Mouse (Mus musculus) adrenal gland, postnatal 0 days (tissue): ENCODE measurements around the gene Dpysl4. TPM values are rescaled to one million over a fixed set of nuclear protein-coding genes. Genes with fewer than 3 reads are reported as not detected.

Experiments used
- polyA plus RNA-seq: library from polyadenylated mRNA; unstranded; fragments of >200 nt; fragmentation: Nextera tagmentation; extraction: Ambion mirVana; gene quantifications from 2 replicates; pipeline ENCODE4 v1.2.1, GENCODE M21; 2015

The Dpysl4 gene
- 5.2 and 16.0 TPM in 2 replicates for polyA plus RNA-seq

GRCm38 (mm10) chr7:139085629-139086194 lies at the start of gene Dpysl4:
Gene Dpysl4 (plus strand): TSS chr7:139086001.

Other genes starting within 250 kb of the Dpysl4 start
- 38.1 and 41.8 TPM in 2 replicates for gene Ppp2r2d, start 239.9 kb upstream of the Dpysl4 start, polyA plus RNA-seq
- gene Mapk1ip1, start 239.7 kb upstream of the Dpysl4 start, polyA plus RNA-seq, result 17.3 and 19.4 TPM in 2 replicates
- gene Bnip3, start 176.5 kb upstream of the Dpysl4 start, polyA plus RNA-seq, result 227 and 423 TPM in 2 replicates
- gene Jakmip3, start 145.3 kb upstream of the Dpysl4 start, polyA plus RNA-seq, result 0.55 and 1.3 TPM in 2 replicates
- gene Lrrc27, start 127.0 kb downstream of the Dpysl4 start, polyA plus RNA-seq, result 2.0 and 4.3 TPM in 2 replicates
- gene Stk32c, start 127.3 kb downstream of the Dpysl4 start, polyA plus RNA-seq, result 0.14 and 0.18 TPM in 2 replicates
- 6.9 and 11.3 TPM in 2 replicates for gene Pwwp2b, start 162.5 kb downstream of the Dpysl4 start, polyA plus RNA-seq